Mouse (Mus musculus) neural tube, embryonic 14.5 days (tissue): ENCODE data around the gene Acsm5. TPM values are rescaled to one million over a fixed set of nuclear protein-coding genes. Genes with fewer than 3 reads are reported as not detected.
A peak's percentile ranks its signal among the peaks of the same experiment; 100 is the strongest.

Source experiments
- ATAC-seq: fragments of 200-750 bp; cut with Nextera tagmentation; 2 replicates; pipeline ENCODE4 v1.8.0; 2017; ENCODE audit warnings: low read depth, mild to moderate bottlenecking, moderate TSS enrichment, moderate library complexity
- H3K27ac ChIP-seq: fragments of 300-500 bp; sonication (generic); 2 replicates; pipeline ENCODE4 v1.5.1; 2014; ENCODE audit warnings: low read depth, mild to moderate bottlenecking, control low read depth, low read length, moderate library complexity, mixed read lengths
- H3K27me3 ChIP-seq: fragments of 300-500 bp; sonication (generic); 2 replicates; pipeline ENCODE4 v1.6.1; 2014; ENCODE audit warnings: low read length; ENCODE audit not compliant: control insufficient read depth, insufficient read depth
- H3K36me3 ChIP-seq: fragments of 300-500 bp; sonication (generic); 2 replicates; pipeline ENCODE4 v1.6.1; 2014; ENCODE audit warnings: low read length, mixed read lengths; ENCODE audit not compliant: control insufficient read depth, insufficient read depth
- H3K4me1 ChIP-seq: fragments of 300-500 bp; sonication (generic); 2 replicates; pipeline ENCODE4 v1.6.1; 2014; ENCODE audit warnings: low read length; ENCODE audit not compliant: control insufficient read depth, insufficient read depth
- H3K4me2 ChIP-seq: fragments of 300-500 bp; sonication (generic); 2 replicates; pipeline ENCODE4 v1.6.1; 2014; ENCODE audit warnings: mild to moderate bottlenecking, low read depth, low read length, control low read depth
- H3K4me3 ChIP-seq: fragments of 300-500 bp; sonication (generic); 2 replicates; pipeline ENCODE4 v1.5.1; 2014; ENCODE audit warnings: low read depth, low read length, control low read depth, mixed read lengths
- H3K9ac ChIP-seq: fragments of 300-500 bp; sonication (generic); replicated peaks from 2 replicates; pipeline ENCODE4 v1.6.1; 2014; ENCODE audit warnings: low read depth, mild to moderate bottlenecking, control low read depth, low read length, mixed read lengths
- H3K9me3 ChIP-seq: fragments of 300-500 bp; sonication (generic); 2 replicates; pipeline ENCODE4 v1.6.1; 2016; ENCODE audit warnings: low read length; ENCODE audit not compliant: control insufficient read depth
- whole genome bisulfite sequencing: fragments of 180-500 bp; shearing (Covaris S2); extraction: QIAGEN DNeasy Blood & Tissue Kit; methylation state at CpG from one replicate; pipeline ENCODE4 v1.1.7; 2014; 5-methylcytosine and 5-hydroxymethylcytosine counted together
- polyA plus RNA-seq: library from polyadenylated mRNA; unstranded; fragments of >200 nt; fragmentation: Nextera tagmentation; extraction: Ambion mirVana; gene quantifications from 2 replicates; pipeline ENCODE4 v1.2.1, GENCODE M21; 2014

Gene Acsm5
- polyA plus RNA-seq, 1 experiment from 2014 or later, result 0.08 TPM

- no peaks in the 10 kb centered on the region for H3K9me3 ChIP-seq
- peak; percentile 61 for ATAC-seq
- WGBS, result 71% methylated on average over 10 of the region's 10 CpGs
Measured at GRCm38 (mm10) chr7:119515492-119516271, 3.6 kb upstream of the Acsm5 start.

DNA sequence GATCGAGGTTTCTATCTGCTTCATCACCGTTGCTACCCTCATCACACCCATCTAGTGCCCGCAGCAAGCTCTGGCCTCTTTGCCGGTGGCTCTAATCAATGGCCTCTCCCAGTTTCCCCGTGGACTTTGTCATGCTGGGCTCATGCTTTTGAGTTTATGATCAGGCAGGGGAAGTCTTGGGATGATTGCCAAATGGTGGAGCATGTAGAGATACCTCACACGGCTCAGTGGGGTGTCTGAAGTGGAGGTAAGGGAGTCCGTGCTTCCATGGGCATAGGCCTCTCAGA lies 3.0 kb upstream of the Acsm5 start:
- no peaks in the 10 kb centered on the region for H3K27me3 ChIP-seq
- WGBS, result 82% methylated on average over 7 of the region's 7 CpGs
- no peak overlapping the region for H3K4me3 ChIP-seq
- no peak overlapping the region for H3K27ac ChIP-seq
- no peaks in the 10 kb centered on the region for H3K4me1 ChIP-seq
- no peaks in the 10 kb centered on the region for H3K36me3 ChIP-seq
- H3K4me2 ChIP-seq, result no peak overlapping the region
- no peaks in the 10 kb centered on the region for H3K9me3 ChIP-seq
- no peak overlapping the region for H3K9ac ChIP-seq
- ATAC-seq, result no peak

More at GRCm38 (mm10) chr7:119515492-119516271, 3.6 kb upstream of the Acsm5 start:
- Histone ChIP-seq H3K36me3 (no peaks in the 10 kb centered on the region), H3K4me3 (no peak overlapping the region), H3K9ac (no peak overlapping the region), H3K4me2 (no peak overlapping the region), H3K27ac (no peak overlapping the region), H3K4me1 (no peaks in the 10 kb centered on the region), H3K27me3 (no peaks in the 10 kb centered on the region)

GRCm38 (mm10) chr7:119519654-119520053 lies 391 bp downstream of the Acsm5 start:
- no peak overlapping the region for H3K4me2 ChIP-seq
- H3K9me3 ChIP-seq, result no peaks in the 10 kb centered on the region
- WGBS, result 41% methylated on average over 5 of the region's 5 CpGs
- H3K4me3 ChIP-seq, result no peak overlapping the region
- no peak overlapping the region for H3K27ac ChIP-seq
- H3K36me3 ChIP-seq, result no peaks in the 10 kb centered on the region
- H3K9ac ChIP-seq, result no peak overlapping the region
- H3K4me1 ChIP-seq, result no peaks in the 10 kb centered on the region
- no peaks in the 10 kb centered on the region for H3K27me3 ChIP-seq
- ATAC-seq, result peak; percentile 59; the same call in 1 of the 2 replicates

GRCm38 (mm10) chr7:119521816-119522215 lies 2.6 kb downstream of the Acsm5 start:
- no peaks in the 10 kb centered on the region for H3K9me3 ChIP-seq
- H3K27me3 ChIP-seq, result no peaks in the 10 kb centered on the region
- H3K4me3 ChIP-seq, result no peak overlapping the region
- H3K27ac ChIP-seq, result no peak overlapping the region
- H3K4me2 ChIP-seq, result no peak overlapping the region
- 90% methylated on average over 3 of the region's 3 CpGs for WGBS
- H3K9ac ChIP-seq, result no peak overlapping the region
- H3K36me3 ChIP-seq, result no peaks in the 10 kb centered on the region
- H3K4me1 ChIP-seq, result no peaks in the 10 kb centered on the region
- ATAC-seq, result no peak

DNA sequence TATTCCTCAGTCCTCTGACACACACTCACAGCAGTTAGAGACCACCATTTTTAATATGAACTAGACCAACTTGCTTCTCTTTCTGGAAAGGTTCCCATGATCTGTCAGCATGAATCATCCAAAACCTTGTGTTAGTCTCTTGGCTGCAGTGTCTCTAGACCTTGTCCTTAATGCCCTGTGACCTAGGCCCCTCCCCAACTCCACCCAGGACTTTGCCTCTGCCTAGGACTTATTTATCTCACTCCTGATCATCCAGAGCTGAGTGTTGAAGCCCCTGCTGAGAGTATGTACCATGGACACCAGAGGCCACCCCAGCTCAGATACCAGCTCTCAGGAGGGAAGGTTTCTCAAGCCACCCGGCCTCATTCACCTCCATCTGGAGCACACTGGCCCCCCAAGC lies 3.1 kb downstream of the Acsm5 start:
- H3K9me3 ChIP-seq, result no peaks in the 10 kb centered on the region
- H3K4me1 ChIP-seq, result no peaks in the 10 kb centered on the region
- H3K27me3 ChIP-seq, result no peaks in the 10 kb centered on the region
- no peak overlapping the region for H3K27ac ChIP-seq
- H3K9ac ChIP-seq, result no peak overlapping the region
- H3K4me2 ChIP-seq, result no peak overlapping the region
- ATAC-seq, result no peak
- H3K4me3 ChIP-seq, result no peak overlapping the region
- H3K36me3 ChIP-seq, result no peaks in the 10 kb centered on the region
- 96% methylated on average over 1 of the region's 1 CpGs for WGBS

- WGBS, result 85% methylated on average over 4 of the region's 4 CpGs
- no peak within 1 kb of the TSS for H3K9ac ChIP-seq
Measured at GRCm38 (mm10) chr7:119523389-119523788, 4.1 kb downstream of the Acsm5 start, which contains the start of gene Pdilt. Gene Pdilt (minus strand): TSS chr7:119523489.

GRCm38 (mm10) chr7:119525881-119526281 lies 6.6 kb downstream of the Acsm5 start:
- Histone ChIP-seq H3K4me3 (no peak overlapping the region), H3K4me1 (no peaks in the 10 kb centered on the region), H3K9me3 (no peaks in the 10 kb centered on the region), H3K4me2 (no peak overlapping the region), H3K27me3 (no peaks in the 10 kb centered on the region), H3K27ac (no peak overlapping the region), H3K36me3 (no peaks in the 10 kb centered on the region), H3K9ac (no peak overlapping the region)
- ATAC-seq, result no peak
- 29% methylated on average over 2 of the region's 2 CpGs for WGBS

More at GRCm38 (mm10) chr7:119523389-119523788, 4.1 kb downstream of the Acsm5 start, which contains the start of gene Pdilt:
- H3K9me3 ChIP-seq, result no peaks in the 10 kb centered on the region
- no peak within 1 kb of the TSS for H3K4me2 ChIP-seq
- H3K4me1 ChIP-seq, result no peaks in the 10 kb centered on the region
- no peak within 1 kb of the TSS for H3K4me3 ChIP-seq
- H3K27me3 ChIP-seq, result no peaks in the 10 kb centered on the region
- H3K27ac ChIP-seq, result no peak within 1 kb of the TSS
- ATAC-seq, result no peak
- no peaks in the 10 kb centered on the region for H3K36me3 ChIP-seq

GRCm38 (mm10) chr7:119526486-119526885 lies 7.2 kb downstream of the Acsm5 start:
- H3K9ac ChIP-seq, result no peak overlapping the region
- H3K27me3 ChIP-seq, result no peaks in the 10 kb centered on the region
- H3K4me1 ChIP-seq, result no peaks in the 10 kb centered on the region
- H3K36me3 ChIP-seq, result no peaks in the 10 kb centered on the region
- H3K4me3 ChIP-seq, result no peak overlapping the region
- no peak overlapping the region for H3K4me2 ChIP-seq
- no peak for ATAC-seq
- WGBS, result 82% methylated on average over 13 of the region's 13 CpGs
- no peak overlapping the region for H3K27ac ChIP-seq
- no peaks in the 10 kb centered on the region for H3K9me3 ChIP-seq

DNA sequence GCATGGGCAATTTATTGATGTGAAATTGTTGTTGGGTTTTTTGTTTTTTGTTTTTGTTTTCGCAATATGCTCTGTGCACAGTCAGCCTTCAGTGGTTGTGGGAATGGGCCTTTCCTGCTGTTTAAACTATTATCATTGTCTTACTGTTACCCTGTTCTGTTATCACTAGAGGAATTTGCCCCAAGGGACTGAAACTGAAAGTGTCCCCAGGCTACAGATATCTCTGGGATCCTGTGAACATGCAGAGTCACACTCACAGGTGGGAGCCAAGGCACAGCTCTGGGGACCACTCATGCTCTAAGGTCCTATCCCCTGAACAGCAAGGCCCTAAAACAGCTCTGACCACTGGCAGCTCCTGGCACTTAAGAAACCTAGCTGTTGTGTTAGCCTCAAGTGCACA lies 7.9 kb downstream of the Acsm5 start:
- Histone ChIP-seq H3K27me3 (no peaks in the 10 kb centered on the region), H3K27ac (no peak overlapping the region), H3K4me3 (no peak overlapping the region), H3K4me1 (no peaks in the 10 kb centered on the region), H3K9ac (no peak overlapping the region), H3K36me3 (no peaks in the 10 kb centered on the region), H3K9me3 (no peaks in the 10 kb centered on the region), H3K4me2 (no peak overlapping the region)
- 97% methylated on average over 1 of the region's 1 CpGs for WGBS
- ATAC-seq, result no peak
